In the genomic region with DNA sequence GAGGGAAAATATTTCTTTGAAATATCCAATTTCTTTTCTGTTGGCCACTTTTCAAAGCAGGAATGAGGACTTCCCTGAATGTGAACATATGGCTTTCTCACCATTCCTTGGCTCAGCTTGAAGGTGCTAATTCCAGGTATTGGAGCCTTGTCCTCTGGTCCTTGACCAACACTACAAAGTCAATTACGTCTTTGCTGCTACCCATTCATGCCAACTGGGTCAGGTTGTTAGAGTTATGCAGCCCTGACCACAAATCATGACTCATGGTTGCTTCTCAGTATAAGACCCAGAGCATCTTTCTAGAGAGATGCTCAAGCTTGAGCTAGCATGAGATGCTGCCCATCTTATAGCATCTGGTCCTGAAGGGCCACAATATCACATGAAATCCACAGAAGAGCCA, we compare ENCODE assay signal across 17 mouse cellular contexts.
DNase-seq lines count a peak whose midpoint lies in the region; ATAC-seq lines count a peak whose summit lies in the region.
"Had no signal": no experiment of that assay in that cellular context is flagged by ENCODE, and none has a peak within 500 bp of the region (broad histone marks: within the 10 kb centered on the region; RNA-seq: fewer than 3 reads in every experiment).

No protein-coding gene starts in this region.

- no peak for ATAC-seq in cerebellum, adult (ENCODE audit: insufficient number of reproducible peaks, low FRiP score, low TSS enrichment)
- ATAC-seq: CD4-positive, CD25-positive, alpha-beta regulatory T cell, adult 4 months; forebrain, embryonic 14.5 days; forebrain, postnatal 0 days had no signal

- peak; percentile 31 to 33 for DNase-seq in cerebellum, postnatal 10 days
- DNase-seq in cerebellum, postnatal 25 days, result peak; percentile 20 to 44
- DNase-seq in cerebellum, adult 11-12 months, result no peak
- DNase-seq in heart, adult 11 months, result peak; percentile 39
- DNase-seq in heart, adult 18-20 months, result no peak
- DNase-seq in Muller cell, postnatal 12 days (ENCODE audit: inconsistent ontology term), result peak; percentile 51
- DNase-seq in layer of hippocampus, postnatal 36 days, result no peak
- DNase-seq: adrenal gland, adult 2 months; adrenal gland, postnatal 10 days; adrenal gland, postnatal 25 days; B cell, adult 2 months; cerebellum, adult 18-20 months; embryo, embryonic 11 days; forebrain, postnatal 0 days had no signal

Comparison
In these comparisons a context has a peak if more than half of its experiments do, and no peak if none do; other contexts are left out.
1. DNase-seq: peak in cerebellum, postnatal 10 days (2 of 2), cerebellum, postnatal 25 days (2 of 2), heart, adult 11 months (single experiment) and Muller cell, postnatal 12 days (single experiment); none in cerebellum, adult 11-12 months (single experiment), heart, adult 18-20 months (0 of 2) and layer of hippocampus, postnatal 36 days (0 of 2).